Mouse (Mus musculus) myocyte (in vitro differentiated cells): ENCODE results near the gene Gm4756. TPM values are rescaled to one million over a fixed set of nuclear protein-coding genes. Genes with fewer than 3 reads are reported as not detected.
A peak's percentile ranks its signal among the peaks of the same experiment; 100 is the strongest.
"Not testable (repeated sequence)": the region's sequence is repeated elsewhere in the genome, so short reads cannot be mapped to it uniquely, and the experiment has no call there.

Source experiments
- H3K27me3 ChIP-seq: one replicate; pipeline ENCODE4 v1.6.1; 2011; ENCODE audit not compliant: control insufficient read depth, insufficient read depth, insufficient read length
- H3K36me3 ChIP-seq: one replicate; pipeline ENCODE4 v1.6.1; 2011; ENCODE audit not compliant: control insufficient read depth, insufficient read depth
- H3K4me2 ChIP-seq: one replicate; pipeline ENCODE4 v1.6.1; 2011; ENCODE audit warnings: low read depth, control low read depth
- H3K4me3 ChIP-seq: one replicate; pipeline ENCODE4 v1.5.1; 2011; ENCODE audit warnings: mild to moderate bottlenecking, control low read depth, moderate library complexity
- H3K79me2 ChIP-seq: one replicate; pipeline ENCODE4 v1.6.1; 2011; ENCODE audit not compliant: control insufficient read depth, insufficient read depth
- H3ac ChIP-seq: one replicate; pipeline ENCODE4 v1.6.1; 2011; ENCODE audit not compliant: control insufficient read depth, insufficient read length
- CEBPB ChIP-seq: IDR thresholded peaks from 2 replicates; pipeline ENCODE4 v1.6.1; 2011; ENCODE audit warnings: mild to moderate bottlenecking, moderate library complexity; ENCODE audit not compliant: poor library complexity, insufficient read depth, severe bottlenecking
- E2F4 ChIP-seq: IDR thresholded peaks from one replicate; pipeline ENCODE4 v1.6.1; 2011; ENCODE audit warnings: mild to moderate bottlenecking, control low read depth, moderate library complexity; ENCODE audit not compliant: insufficient read depth
- MAX ChIP-seq: IDR thresholded peaks from one replicate; pipeline ENCODE4 v1.6.1; 2011; ENCODE audit warnings: low read depth, mild to moderate bottlenecking, control low read depth
- MYOD1 ChIP-seq, 3 experiments: IDR thresholded peaks; one replicate each; pipeline ENCODE4 v1.6.1; 2011; ENCODE audit warnings: control low read depth in 2 of 3, low read depth in 2 of 3, mild to moderate bottlenecking in 2 of 3, moderate library complexity in 1 of 3; ENCODE audit not compliant: insufficient read length in 2 of 3, control insufficient read depth in 1 of 3
- MYOG ChIP-seq, 3 experiments: IDR thresholded peaks; one replicate each; pipeline ENCODE4 v1.6.1; 2011; ENCODE audit warnings: control low read depth in 2 of 3, low read depth in 2 of 3, mild to moderate bottlenecking in 2 of 3; ENCODE audit not compliant: insufficient read length in 2 of 3, control insufficient read depth in 1 of 3, insufficient read depth in 1 of 3
- POLR2A ChIP-seq: IDR thresholded peaks from one replicate; pipeline ENCODE4 v1.6.1; 2011; ENCODE audit warnings: low read depth, mild to moderate bottlenecking, control low read depth, moderate library complexity; ENCODE audit not compliant: insufficient read length
- POLR2AphosphoS2 ChIP-seq: IDR thresholded peaks from one replicate; pipeline ENCODE4 v1.6.1; 2011; ENCODE audit warnings: low read depth, control low read depth; ENCODE audit not compliant: insufficient read length
- REST ChIP-seq: IDR thresholded peaks from one replicate; pipeline ENCODE4 v1.6.1; 2011; ENCODE audit warnings: mild to moderate bottlenecking, control low read depth, moderate library complexity; ENCODE audit not compliant: insufficient read depth, insufficient read length
- SRF ChIP-seq: IDR thresholded peaks from one replicate; pipeline ENCODE4 v1.6.1; 2011; ENCODE audit warnings: low read depth; ENCODE audit not compliant: control insufficient read depth, insufficient read length
- TCF12 ChIP-seq: IDR thresholded peaks from one replicate; pipeline ENCODE4 v1.6.1; 2011; ENCODE audit warnings: mild to moderate bottlenecking, control low read depth; ENCODE audit not compliant: poor library complexity, insufficient read depth, severe bottlenecking
- TCF3 ChIP-seq: IDR thresholded peaks from one replicate; pipeline ENCODE4 v1.6.1; 2011; ENCODE audit warnings: low read depth, control low read depth; ENCODE audit not compliant: insufficient read length
- USF1 ChIP-seq: IDR thresholded peaks from one replicate; pipeline ENCODE4 v1.6.1; 2011; ENCODE audit warnings: low read depth, mild to moderate bottlenecking, control low read depth, moderate library complexity
- polyA plus RNA-seq: library from polyadenylated mRNA; unstranded; fragments of >200 nt; fragmentation: generic; extraction: Trizol; gene quantifications from one replicate; pipeline ENCODE4 v1.2.1, GENCODE M21; 2012; ENCODE audit warnings: missing spikeins

The Gm4756 gene
- polyA plus RNA-seq, result not detected

GRCm38 (mm10) chr12:72649611-72650330 is at the start of gene Gm4756:
TSS of gene Gm4756 (minus strand) at chr12:72649661.
- H3K4me3 ChIP-seq, result no peak within 1 kb of the TSS

GRCm38 (mm10) chr12:72694901-72695463 is 45.5 kb upstream of the Gm4756 start:
- Histone ChIP-seq H3K4me3 (peak overlapping the region; percentile 13), H3K79me2 (no peaks in the 10 kb centered on the region), H3K36me3 (no peaks in the 10 kb centered on the region), H3K4me2 (peak overlapping the region; percentile 98), H3K27me3 (no peaks in the 10 kb centered on the region), H3ac (no peak overlapping the region)
- peak in 2 of 3 experiments; percentile 38 to 50 for TF ChIP-seq MYOD1 (IDR thresholded peaks at IDR 0.05; ENCODE audit: control insufficient read depth in 1 of 3, insufficient read length in 2 of 3, low read depth in 2 of 3)
- TF ChIP-seq CEBPB, result no peak
- peak in 2 of 3 experiments; percentile 27 to 34 for TF ChIP-seq MYOG (IDR thresholded peaks at IDR 0.05; ENCODE audit: control insufficient read depth in 1 of 3, insufficient read depth in 1 of 3, insufficient read length in 2 of 3, low read depth in 2 of 3)

More at GRCm38 (mm10) chr12:72649611-72650330, at the start of gene Gm4756:
- no peaks in the 10 kb centered on the region for H3K27me3 ChIP-seq
- H3K36me3 ChIP-seq, result peaks cover 41% of the 10 kb centered on the region
- TF ChIP-seq USF1, result no peak
- no peak for TF ChIP-seq MYOG (IDR thresholded peaks at IDR 0.05; ENCODE audit: control insufficient read depth in 1 of 3, insufficient read depth in 1 of 3, insufficient read length in 2 of 3, low read depth in 2 of 3)
- TF ChIP-seq POLR2A, result no peak
- no peak for TF ChIP-seq E2F4
- no peak within 1 kb of the TSS for H3ac ChIP-seq
- no peaks in the 10 kb centered on the region for H3K79me2 ChIP-seq
- H3K4me2 ChIP-seq, result no peak within 1 kb of the TSS

GRCm38 (mm10) chr12:72694438-72694837 is 45.0 kb upstream of the Gm4756 start:
- Histone ChIP-seq H3K36me3 (no peaks in the 10 kb centered on the region), H3K27me3 (no peaks in the 10 kb centered on the region), H3ac (no peak overlapping the region), H3K4me3 (peak overlapping the region; percentile 13), H3K4me2 (peak overlapping the region; percentile 98), H3K79me2 (no peaks in the 10 kb centered on the region)
- TF ChIP-seq USF1, result no peak
- TF ChIP-seq MYOD1 (IDR thresholded peaks at IDR 0.05; ENCODE audit: control insufficient read depth in 1 of 3, insufficient read length in 2 of 3, low read depth in 2 of 3), result peak; percentile 27 to 79 (median 55)
- no peak for TF ChIP-seq POLR2A
- no peak for TF ChIP-seq REST
- TF ChIP-seq TCF12, result peak; percentile 3
- no peak for TF ChIP-seq CEBPB
- TF ChIP-seq MAX, result no peak
- TF ChIP-seq TCF3, result peak; percentile 26
- TF ChIP-seq MYOG (IDR thresholded peaks at IDR 0.05; ENCODE audit: control insufficient read depth in 1 of 3, insufficient read depth in 1 of 3, insufficient read length in 2 of 3, low read depth in 2 of 3), result peak in 2 of 3 experiments; percentile 80 to 91
- no peak for TF ChIP-seq POLR2AphosphoS2
- TF ChIP-seq E2F4, result no peak
- TF ChIP-seq SRF, result no peak

- TF ChIP-seq USF1, result no peak
- no peak for TF ChIP-seq TCF12
- no peak for TF ChIP-seq SRF
- no peak for TF ChIP-seq MYOG (IDR thresholded peaks at IDR 0.05; ENCODE audit: control insufficient read depth in 1 of 3, insufficient read depth in 1 of 3, insufficient read length in 2 of 3, low read depth in 2 of 3)
- TF ChIP-seq CEBPB, result peak; percentile 74; the same call in 1 of the 2 replicates
- no peak for TF ChIP-seq REST
- no peak for TF ChIP-seq MAX
- Histone ChIP-seq H3K36me3 (no peaks in the 10 kb centered on the region), H3K27me3 (no peaks in the 10 kb centered on the region), H3K4me3 (peak overlapping the region; percentile 13), H3ac (no peak overlapping the region), H3K4me2 (peak overlapping the region; percentile 98), H3K79me2 (no peaks in the 10 kb centered on the region)
These were observed 44.4 kb upstream of the Gm4756 start for GRCm38 (mm10) chr12:72693895-72694294.

GRCm38 (mm10) chr12:72688281-72688680 is 38.8 kb upstream of the Gm4756 start:
- H3K4me3 ChIP-seq, H3K79me2 ChIP-seq, H3ac ChIP-seq, H3K27me3 ChIP-seq, H3K4me2 ChIP-seq, H3K36me3 ChIP-seq: not testable (repeated sequence)
- peak in 2 of 3 experiments; percentile 42 to 52 for TF ChIP-seq MYOD1 (IDR thresholded peaks at IDR 0.05; ENCODE audit: control insufficient read depth in 1 of 3, insufficient read length in 2 of 3, low read depth in 2 of 3)

GRCm38 (mm10) chr12:72687741-72688140 is 38.3 kb upstream of the Gm4756 start:
- not testable (repeated sequence) for H3ac ChIP-seq, H3K79me2 ChIP-seq, H3K4me2 ChIP-seq, H3K27me3 ChIP-seq, H3K4me3 ChIP-seq, H3K36me3 ChIP-seq

- not testable (repeated sequence) for H3K36me3 ChIP-seq, H3K79me2 ChIP-seq, H3K4me2 ChIP-seq, H3K27me3 ChIP-seq, H3ac ChIP-seq, H3K4me3 ChIP-seq
These were observed 37.1 kb upstream of the Gm4756 start for GRCm38 (mm10) chr12:72686566-72686965.
